Mouse (Mus musculus) cerebellum, postnatal 10 days (tissue): ENCODE measurements at regions not wholly inside any gene's neighbourhood (a gene's known extent, or its start where the extent isn't known, plus 50 kb on each side); places are given as distances from the start of the nearest gene placed in this dataset.
A peak's percentile ranks its signal among the peaks of the same experiment; 100 is the strongest.

ENCODE experiments used
- DNase-seq, 2 experiments: peaks; one replicate each; pipeline ENCODE4 v3.0.0; 2021; ENCODE audit warnings: mixed read lengths in 2 of 2

DNA sequence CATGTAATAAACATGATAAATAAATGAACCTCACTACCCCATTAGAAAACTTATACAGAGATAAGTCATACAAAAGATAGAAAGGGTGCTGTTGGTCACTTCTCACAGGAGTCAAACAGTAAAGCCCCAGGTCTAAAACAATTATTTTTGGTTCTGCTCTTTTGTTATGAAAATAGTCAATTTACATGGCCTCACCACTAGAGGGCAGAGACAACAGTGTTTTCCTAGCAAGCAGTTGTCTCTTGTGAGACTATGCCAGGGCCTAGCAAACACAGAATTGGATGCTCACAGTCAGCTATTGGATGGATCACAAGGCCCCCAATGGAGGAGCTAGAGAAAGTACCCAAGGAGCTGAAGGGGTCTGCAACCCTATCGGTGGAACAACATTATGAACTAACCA is 96.3 kb upstream of the 4930550L24Rik start:
- DNase-seq, result peak; percentile 31 to 51
